Mouse (Mus musculus) megakaryocyte, adult 5-6 weeks (primary cell): Measurements from ENCODE around the gene Zfp12. TPM values are rescaled to one million over a fixed set of nuclear protein-coding genes. Genes with fewer than 3 reads are reported as not detected.
"Not testable (repeated sequence)": the region's sequence is repeated elsewhere in the genome, so short reads cannot be mapped to it uniquely, and the experiment has no call there.

Experiments used
- ATAC-seq: 2 replicates; pipeline ENCODE4 v1.8.0; 2016; ENCODE audit warnings: mild to moderate bottlenecking, inconsistent platforms; ENCODE audit not compliant: poor library complexity, severe bottlenecking
- total RNA-seq, 2 experiments: library from RNA; stranded (forward) in 1 of 2; stranded (reverse) in 1 of 2; fragments of 153-499, 151-499 nt in 1 of 2; fragments of 221-1000, 200-1000 nt in 1 of 2; gene quantifications; 2 replicates each; pipeline versions ENCODE4 v1.2.3 to v1.2.4; 2015 to 2017

The Zfp12 gene
- 1.5 and 3.1 TPM in 2 replicates for total RNA-seq (2015)
- 6.4 and 6.7 TPM in 2 replicates for total RNA-seq (2017)

DNA sequence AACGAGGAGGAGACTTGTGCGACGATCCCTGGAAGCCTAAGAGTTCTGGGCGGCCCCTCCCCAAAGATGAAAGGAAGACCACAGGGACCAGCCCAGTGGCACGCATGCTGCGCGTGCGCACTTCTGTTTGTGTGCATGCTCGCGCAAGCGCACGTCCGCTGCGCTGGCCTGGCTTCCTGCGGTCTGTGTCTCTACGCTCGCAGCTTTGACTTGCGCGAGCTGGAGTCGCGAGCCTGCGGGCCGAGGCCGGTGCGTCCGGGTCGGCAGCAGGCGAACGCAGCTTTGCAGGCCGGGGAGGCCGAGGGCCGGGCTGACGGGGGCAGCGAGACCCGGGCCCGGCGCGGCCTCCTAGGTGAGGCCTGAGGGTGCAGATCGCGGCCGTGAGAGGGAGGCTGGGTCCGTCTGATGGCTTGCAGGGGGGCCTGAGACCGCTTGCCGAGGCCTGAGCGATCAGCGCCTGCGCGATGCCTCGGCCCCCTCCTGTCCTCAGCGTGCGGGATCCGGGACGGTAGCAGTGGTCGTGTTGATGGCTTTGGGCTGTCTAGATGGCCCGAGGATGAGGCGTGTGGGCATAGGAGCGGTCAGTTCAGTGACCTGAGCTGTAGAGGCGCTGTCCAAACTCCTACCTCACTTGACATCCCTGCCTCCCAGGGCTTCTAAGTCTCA is at the start of gene Zfp12:
Gene Zfp12 (plus strand): TSS at position 136 of the 666 bp plus-strand sequence.
- ATAC-seq: peak; percentile 95

DNA sequence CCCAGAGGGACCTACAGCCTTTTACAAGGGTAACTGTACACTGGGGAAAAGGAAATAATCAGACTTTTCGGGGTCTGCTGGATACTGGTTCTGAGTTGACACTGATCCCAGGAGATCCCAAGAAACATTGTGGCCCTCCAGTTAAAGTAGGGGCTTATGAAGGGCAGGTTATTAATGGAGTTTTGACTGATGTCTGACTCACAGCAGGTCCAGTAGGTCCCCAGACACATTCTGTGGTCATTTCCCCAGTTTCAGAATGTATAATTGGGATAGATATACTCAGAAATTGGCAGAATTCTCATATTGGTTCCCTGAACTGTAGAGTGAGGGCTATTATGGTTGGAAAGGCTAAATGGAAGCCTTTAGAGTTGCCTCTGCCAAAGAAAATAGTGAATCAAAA is 46.9 kb upstream of the Zfp12 start:
- not testable (repeated sequence) for ATAC-seq

DNA sequence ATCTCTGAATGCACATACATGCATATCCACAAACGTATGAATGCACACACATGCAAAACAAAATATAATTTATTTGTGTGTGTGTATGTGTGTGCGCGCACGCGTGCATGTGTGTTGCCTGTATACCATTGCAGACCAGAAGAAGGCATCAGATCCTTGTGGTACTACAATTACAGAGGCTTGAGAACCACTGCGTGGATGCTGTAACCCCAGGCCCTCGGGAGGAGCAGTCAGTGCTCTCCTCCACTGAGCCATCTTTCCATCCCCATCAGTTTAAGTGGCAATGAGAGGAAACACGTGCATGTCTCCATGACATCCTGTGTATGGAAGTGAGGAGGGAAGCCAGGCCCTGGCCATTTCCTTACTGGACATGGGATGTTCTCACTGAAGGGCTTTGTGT is 42.2 kb upstream of the Zfp12 start:
- ATAC-seq: no peak

DNA sequence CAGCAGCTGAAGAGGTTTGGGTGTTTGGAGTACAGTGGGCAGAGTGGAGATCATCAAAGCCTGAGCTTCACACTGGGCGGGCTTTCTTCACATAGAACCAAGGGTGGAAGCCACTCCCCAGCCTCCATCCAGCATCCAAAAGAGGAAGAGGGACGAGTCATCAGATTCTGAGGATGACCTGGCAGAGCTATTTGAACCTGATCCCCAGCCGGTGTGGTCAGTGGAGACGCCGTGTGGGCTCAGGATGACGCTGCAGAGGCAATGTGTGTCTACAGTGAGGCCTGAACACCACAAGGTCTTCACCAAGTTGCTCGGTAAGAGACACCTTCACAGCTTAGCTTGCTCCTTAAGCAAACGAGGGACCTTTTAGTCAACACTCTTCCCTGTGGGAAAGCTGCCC is 40.2 kb upstream of the Zfp12 start:
- ATAC-seq: not testable (repeated sequence)

DNA sequence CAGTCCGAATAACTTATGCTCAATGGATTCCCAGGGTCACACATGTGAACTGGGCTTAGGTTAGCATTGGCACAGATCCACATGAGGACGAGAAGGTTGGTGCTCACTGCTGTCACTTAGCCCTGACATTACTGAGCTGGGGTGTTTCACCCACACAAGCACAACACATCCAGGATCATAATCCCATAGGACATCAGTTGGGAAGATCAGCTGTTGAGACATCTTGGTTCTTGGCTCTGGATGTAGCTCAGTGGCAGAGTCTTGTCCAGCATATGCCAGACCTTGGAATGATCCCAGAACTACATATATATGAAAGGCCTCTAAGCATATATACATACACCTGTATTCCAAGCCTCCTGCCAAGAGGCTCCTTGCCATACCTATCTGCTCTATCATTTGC is 39.8 kb upstream of the Zfp12 start:
- ATAC-seq: no peak

DNA sequence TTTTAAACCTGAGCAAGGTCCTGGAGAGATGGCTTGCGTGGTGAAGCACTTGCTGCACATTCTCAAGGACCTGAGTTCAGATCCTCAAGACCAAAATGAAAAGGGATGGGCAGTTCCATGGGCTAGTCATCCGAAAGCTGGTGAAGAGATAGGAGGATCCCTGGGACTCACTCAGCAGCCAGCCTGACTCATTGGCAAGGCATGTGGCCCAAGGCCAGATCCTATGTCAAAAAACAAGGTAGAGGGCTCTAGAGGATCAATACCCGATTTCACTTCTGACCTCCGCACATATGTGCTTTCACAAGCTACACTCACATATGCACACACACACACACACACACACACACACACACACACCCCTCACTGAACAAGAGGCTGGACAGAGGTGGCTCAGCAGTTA is 38.5 kb upstream of the Zfp12 start:
- ATAC-seq: no peak

DNA sequence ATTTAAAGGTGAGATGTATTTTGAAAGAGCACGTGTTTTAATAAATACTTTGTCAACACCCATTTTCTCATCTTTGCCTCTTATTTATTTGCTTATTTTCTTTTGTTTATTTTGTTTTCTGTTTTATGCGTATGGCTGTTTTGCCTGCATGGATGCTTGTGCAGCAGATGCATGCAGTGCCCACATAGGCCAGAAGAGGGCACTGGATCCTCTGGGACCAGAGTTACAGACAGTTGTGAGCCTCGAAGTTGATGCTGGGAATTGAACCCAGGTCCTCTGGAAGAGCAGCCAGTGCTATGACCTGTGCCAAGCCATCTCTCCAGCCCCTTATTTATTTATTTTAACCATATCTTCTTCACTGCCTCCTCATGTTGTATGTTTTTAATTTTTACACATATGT is 29.9 kb upstream of the Zfp12 start:
- no peak for ATAC-seq

DNA sequence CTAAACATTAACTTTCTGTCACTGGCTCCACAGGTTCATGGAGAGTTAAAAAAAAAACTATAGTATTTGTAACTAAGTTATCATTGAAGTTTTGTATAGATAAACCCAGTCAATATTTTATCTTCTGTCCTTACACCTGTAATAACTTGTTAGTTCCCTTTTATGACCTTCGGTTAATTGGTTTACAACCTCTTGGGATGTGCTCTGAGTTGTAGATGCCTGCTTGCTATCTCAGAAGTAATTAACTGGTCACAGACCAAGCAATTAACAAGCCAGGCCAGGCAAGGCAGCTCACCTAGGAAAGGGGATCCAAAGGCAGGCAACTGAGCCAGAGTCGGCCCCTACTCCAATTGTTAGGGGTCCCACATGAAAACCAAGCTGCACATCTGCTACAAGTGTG is 21.1 kb upstream of the Zfp12 start:
- no peak for ATAC-seq

DNA sequence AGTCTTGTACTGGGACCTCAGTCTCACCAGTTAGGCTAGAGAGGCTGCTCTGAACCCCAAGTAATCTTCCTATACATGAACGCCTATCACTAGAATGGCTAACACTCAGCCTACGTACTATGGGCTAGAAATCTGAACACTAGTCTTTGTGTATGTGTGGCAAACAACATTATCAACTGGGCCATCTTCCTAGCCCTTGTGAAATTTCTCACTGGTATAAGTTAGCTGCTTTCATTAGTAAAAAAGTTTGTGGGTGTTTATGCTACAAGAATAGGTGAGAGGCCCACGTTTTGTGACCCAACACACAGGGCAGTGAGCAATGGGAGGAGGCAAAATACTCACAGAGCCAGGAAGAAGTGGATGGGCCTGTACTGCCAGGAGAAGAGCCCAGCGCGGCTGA is 14.0 kb upstream of the Zfp12 start:
- ATAC-seq: no peak

DNA sequence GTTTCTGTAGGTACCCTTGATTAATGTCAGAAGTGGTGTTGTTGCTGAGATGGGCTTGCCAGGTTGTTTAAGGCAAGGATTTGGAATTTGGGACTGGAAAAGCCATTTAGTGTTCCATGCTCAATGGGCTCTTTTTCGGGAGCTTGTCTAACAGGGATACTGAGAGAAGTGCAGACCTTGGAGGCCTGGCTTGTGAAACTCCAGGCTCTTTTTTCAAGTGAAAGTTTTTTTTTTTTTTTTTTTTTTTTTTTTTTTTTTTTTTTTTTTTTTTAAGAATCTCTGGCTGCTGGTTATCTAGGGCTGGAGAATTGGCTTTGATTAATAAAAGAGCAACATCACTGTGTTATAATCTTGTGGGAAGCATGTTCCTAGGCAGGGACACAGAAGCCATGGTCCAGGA is 12.7 kb upstream of the Zfp12 start:
- ATAC-seq: no peak

DNA sequence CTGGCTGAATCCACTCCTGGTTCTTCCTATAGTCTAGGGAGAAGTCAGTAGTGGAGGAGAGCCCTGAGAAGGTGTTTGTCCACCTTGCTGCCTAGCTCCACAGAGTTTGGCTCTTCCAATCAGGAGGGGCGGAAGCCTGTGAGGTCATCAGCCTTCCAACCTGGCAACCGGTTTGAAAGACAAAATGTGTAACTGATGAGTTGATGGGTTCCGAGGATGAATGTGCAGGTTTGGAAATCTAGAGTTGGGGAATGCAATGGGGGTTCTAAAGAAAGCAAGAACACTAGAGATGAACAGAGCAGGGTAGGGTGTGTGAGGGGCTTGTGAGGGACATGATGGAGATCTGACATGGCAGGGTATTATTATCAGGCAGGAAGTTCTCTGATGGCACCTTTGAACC is 8.2 kb upstream of the Zfp12 start, which contains the start of gene Spdye4a:
Gene Spdye4a (minus strand): TSS at position 101 of the 400 bp plus-strand sequence.
- no peak for ATAC-seq

DNA sequence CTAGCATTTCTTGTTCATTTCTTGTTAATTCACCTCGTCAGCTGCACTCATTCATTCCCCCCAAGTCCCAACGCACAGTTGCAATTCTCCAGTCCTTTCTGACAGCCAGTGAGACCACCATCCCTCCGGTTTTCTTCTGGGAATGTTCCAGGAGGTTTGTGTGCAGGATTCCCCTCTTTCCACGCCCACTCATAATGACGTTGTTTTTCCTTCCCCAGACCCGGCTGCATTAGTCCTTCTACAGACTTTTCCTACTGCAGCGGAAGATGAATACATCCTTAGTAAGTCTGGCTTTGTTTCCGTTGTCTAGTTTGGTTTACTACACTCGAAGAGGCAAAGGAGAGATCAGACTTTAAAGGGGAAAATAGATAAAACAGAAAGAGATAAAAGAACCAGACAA is 1.1 kb downstream of the Zfp12 start:
- ATAC-seq: no peak

DNA sequence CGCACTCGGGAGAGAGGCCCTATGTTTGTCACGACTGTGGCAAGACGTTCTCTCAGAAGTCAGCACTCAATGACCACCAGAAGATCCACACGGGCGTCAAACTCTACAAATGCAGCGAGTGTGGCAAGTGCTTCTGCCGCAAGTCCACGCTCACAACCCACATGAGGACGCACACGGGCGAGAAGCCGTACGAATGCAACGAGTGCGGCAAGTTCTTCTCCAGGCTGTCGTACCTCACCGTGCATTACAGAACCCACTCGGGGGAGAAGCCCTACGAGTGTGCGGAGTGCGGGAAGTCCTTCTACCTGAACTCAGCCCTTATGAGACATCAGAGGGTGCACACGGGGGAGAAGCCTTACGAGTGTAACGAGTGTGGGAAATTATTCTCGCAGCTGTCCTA is 10.0 kb downstream of the Zfp12 start:
- ATAC-seq: no peak

DNA sequence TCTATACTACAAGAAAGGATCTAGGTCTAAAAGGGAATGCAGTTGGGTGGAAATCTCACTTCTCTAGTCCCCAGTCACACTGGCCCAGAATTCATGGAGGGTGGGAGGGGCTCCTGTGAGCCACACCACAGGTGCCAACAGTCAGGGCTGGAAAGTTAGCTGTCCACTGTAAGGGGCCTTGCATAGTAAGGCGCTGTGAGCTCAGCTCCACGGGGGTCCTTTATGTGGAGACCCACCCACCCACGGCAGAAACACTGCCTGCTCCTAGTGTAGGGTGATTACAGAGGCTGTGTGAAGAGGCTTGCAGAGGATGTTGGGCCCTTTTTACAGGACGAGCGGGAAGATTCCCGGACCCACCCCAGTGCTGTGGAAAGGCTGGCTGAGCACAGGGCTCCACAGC is 17.1 kb downstream of the Zfp12 start:
- ATAC-seq: no peak

DNA sequence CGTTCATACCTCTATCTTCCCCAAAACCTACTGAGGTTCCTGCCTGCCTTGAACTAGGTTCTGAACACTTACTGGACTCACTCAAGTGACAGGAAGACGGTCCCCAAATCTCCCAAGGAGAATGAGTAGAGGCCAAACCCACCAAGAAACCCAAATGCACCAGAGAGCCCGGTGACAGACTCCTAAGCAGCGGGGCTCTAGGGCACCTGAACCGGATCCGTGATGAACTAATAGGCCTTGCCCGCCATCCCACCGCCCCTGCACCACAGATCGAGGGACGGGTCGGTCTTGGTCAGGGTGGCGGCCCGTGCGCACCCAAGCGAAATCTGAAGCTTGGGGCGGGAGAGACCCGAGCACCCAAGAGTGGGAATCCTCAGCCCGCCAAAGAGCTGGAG is 17.8 kb downstream of the Zfp12 start:
- ATAC-seq: no peak

DNA sequence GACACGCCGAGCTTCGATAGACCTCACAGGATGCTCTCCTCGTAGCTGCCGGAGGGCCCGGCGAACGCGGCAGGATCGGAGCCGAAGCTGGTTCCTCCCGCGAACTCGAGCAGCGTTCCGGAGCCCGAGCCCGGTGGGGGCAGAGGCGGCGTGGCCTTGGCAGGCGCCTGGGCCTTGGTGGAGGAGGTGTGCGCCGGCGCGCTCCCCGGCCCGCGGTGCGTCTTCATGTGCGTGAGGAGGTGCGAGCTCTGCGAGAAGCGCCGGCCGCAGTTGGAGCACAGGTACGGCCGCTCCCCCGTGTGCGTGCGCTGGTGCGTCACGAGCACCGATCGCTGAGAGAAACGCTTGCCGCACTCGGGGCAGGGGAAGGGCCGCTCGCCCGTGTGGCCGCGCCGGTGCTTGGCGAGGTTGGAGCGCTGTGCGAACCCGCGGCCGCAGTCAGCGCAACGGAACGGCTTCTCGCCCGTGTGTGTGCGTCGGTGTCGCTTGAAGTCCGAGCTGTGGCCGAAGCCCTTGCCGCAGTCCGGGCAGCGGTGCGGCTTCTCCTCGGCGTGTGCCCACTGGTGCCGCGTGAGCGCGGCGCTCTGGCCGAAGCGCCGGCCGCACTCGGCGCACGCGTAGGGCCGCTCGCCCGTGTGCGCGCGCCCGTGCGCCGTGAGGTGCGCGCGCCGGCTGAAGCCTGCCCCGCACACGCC is 18.4 kb downstream of the Zfp12 start:
- ATAC-seq: no peak

DNA sequence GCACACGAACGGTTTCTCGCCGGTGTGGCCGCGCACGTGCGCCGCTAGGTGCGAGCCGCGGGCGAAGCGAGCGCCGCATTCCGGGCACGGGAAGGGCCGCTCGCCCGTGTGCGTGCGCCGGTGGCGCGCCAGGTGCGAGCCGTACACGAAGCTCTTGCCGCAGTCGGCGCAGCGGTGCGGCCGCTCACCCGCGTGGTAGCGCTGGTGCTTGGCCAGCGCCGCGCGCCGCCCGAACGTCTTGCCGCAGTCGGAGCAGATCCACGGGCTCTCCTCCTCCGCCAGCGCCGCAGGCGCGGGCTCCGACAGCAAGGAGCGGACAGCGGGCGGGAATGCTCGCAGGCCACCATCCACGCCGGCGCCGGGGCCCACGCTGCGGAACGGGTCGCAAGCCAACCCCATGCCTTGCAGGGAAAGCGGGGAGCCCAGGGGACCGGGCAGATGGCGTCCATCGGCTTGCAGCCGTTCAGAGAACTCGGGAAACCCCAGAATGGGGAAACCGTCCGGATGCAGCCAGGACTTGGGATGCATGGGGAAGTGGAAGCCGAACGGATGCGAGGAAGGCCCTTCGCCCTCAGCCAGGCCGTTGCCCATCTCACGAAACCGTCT is 19.0 kb downstream of the Zfp12 start:
- 0 out of 2 replicates have a peak, but pooled peaks have one; percentile 24 for ATAC-seq

DNA sequence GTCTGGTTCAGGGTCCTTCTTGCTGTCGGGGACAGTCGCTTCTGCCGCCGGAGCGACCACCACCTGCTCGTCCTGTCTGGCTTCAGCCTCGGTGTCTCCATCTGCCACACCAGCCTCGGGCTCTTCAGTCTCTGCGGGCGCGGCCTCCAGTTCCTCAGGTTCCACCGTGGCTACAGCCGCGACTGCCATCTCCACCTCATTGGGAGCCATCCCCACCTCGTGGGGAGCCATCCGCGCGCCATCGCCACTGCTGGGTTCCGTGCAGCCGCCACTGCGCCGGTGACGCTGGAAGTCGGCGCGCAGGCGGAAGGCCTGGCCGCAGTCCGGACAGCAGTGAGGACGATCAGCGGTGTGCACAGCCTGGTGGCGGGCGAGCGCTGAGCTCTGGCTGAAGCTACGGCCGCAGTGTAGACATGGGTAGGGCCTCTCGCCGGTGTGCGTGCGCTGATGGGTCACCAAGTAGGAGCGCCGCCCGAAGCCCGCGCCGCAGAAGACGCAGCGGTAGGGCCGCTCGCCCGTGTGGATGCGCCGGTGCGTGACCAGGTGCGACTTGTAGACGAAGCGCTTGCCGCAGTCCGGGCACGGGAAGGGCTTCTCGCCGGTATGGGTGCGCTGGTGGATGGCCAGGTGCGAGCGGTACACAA is 19.6 kb downstream of the Zfp12 start:
- no peak for ATAC-seq

DNA sequence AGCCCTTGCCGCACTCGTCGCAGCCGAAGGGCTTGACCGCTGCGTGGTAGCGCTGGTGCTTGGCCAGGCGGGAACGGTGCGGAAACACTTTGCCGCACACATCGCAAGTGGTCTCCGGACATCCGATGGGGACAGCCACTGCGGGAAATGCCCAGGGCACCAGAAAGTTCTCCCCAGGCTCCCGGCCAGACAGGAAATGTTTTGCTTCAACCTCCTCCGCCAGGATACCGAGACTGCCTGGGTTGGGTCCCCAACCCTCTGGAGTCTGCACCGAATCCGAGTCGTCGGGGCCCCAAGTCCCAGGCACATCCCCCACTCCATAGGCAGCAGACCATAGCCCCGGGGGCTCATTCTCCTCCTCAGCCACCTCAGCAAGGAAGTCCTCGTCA is 20.2 kb downstream of the Zfp12 start:
- ATAC-seq: no peak

DNA sequence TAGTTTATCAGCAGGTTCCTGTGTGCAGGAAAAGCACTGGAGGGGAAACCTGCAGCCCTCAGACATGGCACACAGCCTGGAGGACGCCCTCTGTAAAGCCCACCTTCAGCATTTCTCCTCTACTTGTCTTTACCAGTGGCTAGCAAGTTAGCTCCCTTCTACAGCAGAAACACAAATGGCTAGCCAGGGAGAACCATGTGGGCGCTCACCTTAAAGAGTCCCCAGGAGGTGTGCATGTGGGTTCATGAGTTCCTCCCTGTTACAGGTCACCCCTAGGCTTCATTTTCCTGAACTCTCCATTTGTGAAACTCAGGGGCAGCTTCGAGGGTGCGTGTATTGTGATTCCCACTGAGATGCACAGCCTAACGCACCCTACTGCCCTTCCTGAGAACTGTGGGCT is 20.8 kb downstream of the Zfp12 start:
- ATAC-seq: no peak

DNA sequence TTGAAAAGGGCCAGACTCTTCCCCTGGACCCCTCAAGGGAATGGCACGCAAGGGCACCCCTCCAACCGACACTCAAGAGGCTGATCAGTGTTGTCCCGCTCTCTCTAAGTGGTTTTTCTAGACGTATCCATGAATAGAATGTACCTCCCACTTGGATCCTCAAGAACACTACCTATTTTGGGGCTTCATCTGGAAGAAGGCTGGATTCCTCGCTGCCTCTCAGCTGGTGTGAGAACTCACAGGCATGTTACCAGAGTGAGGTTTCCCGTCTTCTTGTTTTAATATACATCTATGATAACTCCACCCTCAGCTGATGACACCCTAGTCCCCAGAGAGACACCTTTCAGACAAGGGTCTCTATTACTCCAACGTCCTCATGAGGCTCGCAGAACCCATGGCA is 26.7 kb downstream of the Zfp12 start:
- no peak for ATAC-seq

DNA sequence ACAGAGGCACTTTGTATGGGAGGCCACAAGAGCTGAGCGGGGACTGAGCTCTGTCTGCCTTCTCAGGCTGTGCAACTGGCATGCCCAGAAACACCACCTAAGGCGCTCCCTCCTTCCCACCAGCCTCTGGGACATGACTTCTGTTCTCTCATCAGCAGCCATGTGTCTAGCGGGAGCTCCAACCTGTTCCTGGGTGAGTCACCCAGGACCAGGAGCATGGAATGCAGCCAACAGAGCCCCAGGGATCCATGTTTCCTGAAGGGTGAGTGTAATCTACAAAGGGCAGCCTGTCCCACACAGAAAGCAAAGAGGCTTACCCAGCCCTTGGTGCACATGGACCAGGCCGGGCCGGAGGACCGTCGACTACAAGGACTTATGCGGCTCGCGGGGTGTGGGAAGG is 29.7 kb downstream of the Zfp12 start:
- ATAC-seq: no peak
